Mouse (Mus musculus): ENCODE measurements around the gene Khdc1a.

The Khdc1a gene

DNA sequence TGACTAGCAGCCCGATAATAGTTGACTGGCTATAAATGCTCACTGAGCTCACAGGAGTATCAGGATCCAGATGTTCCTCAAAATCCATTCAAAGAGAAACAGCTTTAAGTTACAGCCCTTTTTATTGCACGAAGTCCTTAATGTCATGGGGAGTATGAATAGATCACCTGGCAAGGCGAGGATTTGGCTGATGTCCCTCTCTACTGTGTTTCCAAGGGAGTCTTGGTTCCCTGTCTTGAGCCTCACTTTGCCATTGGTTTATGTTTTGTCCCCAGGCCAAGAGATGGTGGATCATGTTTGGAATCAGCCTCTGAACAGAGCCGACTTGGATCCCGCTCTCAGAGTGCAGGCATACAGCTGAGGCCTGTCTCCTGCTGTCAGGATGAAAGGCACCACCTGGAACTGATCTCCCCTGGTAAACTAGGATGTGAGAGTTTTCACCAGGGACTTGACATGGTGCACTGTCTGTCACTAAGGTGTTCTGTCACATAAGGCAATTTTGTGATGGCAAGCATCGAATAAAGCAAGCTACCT lies 41.8 kb downstream of the Khdc1a start:
- no peak for DNase-seq (ENCODE audit: low spot score in 2 of 2)
